In genomic region chr17:28080817-28081165, GRCm38 (mm10) we compare ENCODE assay signal across 9 mouse cellular contexts. TPM values are rescaled to one million over a fixed set of nuclear protein-coding genes. Genes with fewer than 3 reads are reported as not detected.
DNase-seq lines count a peak whose midpoint lies in the region; ATAC-seq and TF ChIP-seq lines count a peak whose summit lies in the region.
"Had no signal": no experiment of that assay in that cellular context is flagged by ENCODE, and none has a peak within 500 bp of the region (broad histone marks: within the 10 kb centered on the region; RNA-seq: fewer than 3 reads in every experiment).

No protein-coding gene starts in this region.

- peak overlapping the region; percentile 100; the same call in 1 of the 2 replicates for H3K4me2 ChIP-seq in kidney, postnatal 0 days (ENCODE audit: low read length)
- H3K4me2 ChIP-seq in intestine, embryonic 15.5 days (replicated peaks): peak overlapping the region; percentile 100
- H3K4me2 ChIP-seq in midbrain, embryonic 16.5 days (ENCODE audit: low read length): peak overlapping the region; percentile 97

- peak overlapping the region; percentile 14; the same call in 1 of the 2 replicates for H3K27ac ChIP-seq in kidney, postnatal 0 days
- peak overlapping the region; percentile 77 for H3K27ac ChIP-seq in forebrain, embryonic 10.5 days
- H3K27ac ChIP-seq in intestine, embryonic 15.5 days: no peak overlapping the region
- no peak overlapping the region for H3K27ac ChIP-seq in midbrain, embryonic 16.5 days (ENCODE audit: low read length)

- no peaks in the 10 kb centered on the region for H3K36me3 ChIP-seq in kidney, postnatal 0 days (ENCODE audit: insufficient read depth, low read length)
- H3K36me3 ChIP-seq in forebrain, embryonic 10.5 days (replicated peaks): no peaks in the 10 kb centered on the region
- no peaks in the 10 kb centered on the region for H3K36me3 ChIP-seq in intestine, embryonic 15.5 days
- no peaks in the 10 kb centered on the region for H3K36me3 ChIP-seq in midbrain, embryonic 16.5 days (ENCODE audit: control insufficient read depth, insufficient read depth, low read length)
- H3K36me3 ChIP-seq: G1E had no signal

- no peak overlapping the region for H3K9ac ChIP-seq in kidney, postnatal 0 days (ENCODE audit: low read depth, low read length)
- peak overlapping the region; percentile 26; the same call in 1 of the 2 replicates for H3K9ac ChIP-seq in intestine, embryonic 15.5 days
- no peak overlapping the region for H3K9ac ChIP-seq in midbrain, embryonic 16.5 days (ENCODE audit: low read depth, low read length)

- ATAC-seq in kidney, postnatal 0 days (replicated peaks; ENCODE audit: low FRiP score, low read depth): no peak
- no peak for ATAC-seq in intestine, embryonic 15.5 days
- ATAC-seq in midbrain, embryonic 16.5 days: no peak
- ATAC-seq in activated CD4-positive, CD25-positive, alpha-beta regulatory T cell, adult 4 months: no peak

- 21% methylated on average over 9 of the region's 9 CpGs for WGBS in kidney, postnatal 0 days
- WGBS in forebrain, embryonic 10.5 days: 13% methylated on average over 9 of the region's 9 CpGs
- 24% methylated on average over 9 of the region's 9 CpGs for whole genome bisulfite sequencing in intestine, embryonic 15.5 days
- WGBS in midbrain, embryonic 16.5 days: 12% methylated on average over 9 of the region's 9 CpGs

- H3K4me3 ChIP-seq in kidney, postnatal 0 days (replicated peaks; ENCODE audit: low read depth, low read length): peak overlapping the region; percentile 64; the same call in 1 of the 2 replicates
- peak overlapping the region; percentile 74 for H3K4me3 ChIP-seq in forebrain, embryonic 10.5 days
- H3K4me3 ChIP-seq in intestine, embryonic 15.5 days (replicated peaks): peak overlapping the region; percentile 67
- peak overlapping the region; percentile 53 for H3K4me3 ChIP-seq in midbrain, embryonic 16.5 days (ENCODE audit: low read depth, low read length)

- H3K9me3 ChIP-seq in kidney, postnatal 0 days (replicated peaks; ENCODE audit: low read length): no peaks in the 10 kb centered on the region
- H3K9me3 ChIP-seq in forebrain, embryonic 10.5 days: no peaks in the 10 kb centered on the region
- H3K9me3 ChIP-seq in intestine, embryonic 15.5 days: no peaks in the 10 kb centered on the region
- no peaks in the 10 kb centered on the region for H3K9me3 ChIP-seq in midbrain, embryonic 16.5 days (replicated peaks; ENCODE audit: control insufficient read depth, low read length, poor library complexity, severe bottlenecking)

- DNase-seq in kidney, postnatal 0 days (ENCODE audit: low spot score): no peak
- DNase-seq in kidney, adult 8-10 months: no peak
- no peak for DNase-seq in forebrain, embryonic 10.5 days (ENCODE audit: extremely low spot score, low spot score)
- no peak for DNase-seq in frontal cortex, postnatal 36 days (ENCODE audit: low spot score in 2 of 2)
- no peak for DNase-seq in cerebellum, postnatal 14 days

- H3K4me1 ChIP-seq in kidney, postnatal 0 days (replicated peaks; ENCODE audit: insufficient read depth, low read length): peaks cover 3% of the 10 kb centered on the region; the same call in 1 of the 2 replicates
- H3K4me1 ChIP-seq in forebrain, embryonic 10.5 days: peaks cover 50% of the 10 kb centered on the region
- peaks cover 22% of the 10 kb centered on the region for H3K4me1 ChIP-seq in intestine, embryonic 15.5 days (replicated peaks)
- peaks cover 8% of the 10 kb centered on the region for H3K4me1 ChIP-seq in midbrain, embryonic 16.5 days (ENCODE audit: control insufficient read depth, insufficient read depth, low read length)

- TF ChIP-seq CTCF in kidney, postnatal 0 days (IDR thresholded peaks at IDR 0.05; ENCODE audit: low read depth): no peak

- H3K27me3 ChIP-seq in kidney, postnatal 0 days (ENCODE audit: insufficient read depth, low read length): no peaks in the 10 kb centered on the region
- peaks cover 62% of the 10 kb centered on the region for H3K27me3 ChIP-seq in forebrain, embryonic 10.5 days (ENCODE audit: poor library complexity, severe bottlenecking)
- H3K27me3 ChIP-seq in intestine, embryonic 15.5 days (replicated peaks): no peaks in the 10 kb centered on the region
- no peaks in the 10 kb centered on the region for H3K27me3 ChIP-seq in midbrain, embryonic 16.5 days (ENCODE audit: control insufficient read depth, insufficient read depth, low read depth, low read length)

RNA-seq across cellular contexts. Expression of gene Tcp11, which starts 0.4 kb away (rescaled TPM):
- polyA plus RNA-seq in kidney, postnatal 0 days (2015; fragmentation: Nextera tagmentation; extraction: Ambion mirVana): 5.8 TPM in 2 replicates
- 0.68 and 0.85 TPM in 2 replicates for polyA plus RNA-seq in forebrain, embryonic 10.5 days (2016; fragmentation: Nextera tagmentation; extraction: Ambion mirVana)
- 1.2 and 1.6 TPM in 2 replicates for polyA plus RNA-seq in intestine, embryonic 15.5 days (2015; fragmentation: Nextera tagmentation; extraction: Ambion mirVana)
- 2.0 TPM in 2 replicates for polyA plus RNA-seq in midbrain, embryonic 16.5 days (2015; fragmentation: Nextera tagmentation; extraction: Ambion mirVana)
- polyA plus RNA-seq in activated CD4-positive, CD25-positive, alpha-beta regulatory T cell, adult 4 months (2017; shearing (Covaris generic)): 1 to 10 TPM; 1.0 to 1.6 TPM
- polyA plus RNA-seq: G1E had no signal

Comparison
In these comparisons a context has a peak if more than half of its experiments do, and no peak if none do; other contexts are left out.
1. H3K27ac ChIP-seq: peak in kidney, postnatal 0 days (single experiment) and forebrain, embryonic 10.5 days (single experiment); none in intestine, embryonic 15.5 days (single experiment) and midbrain, embryonic 16.5 days (single experiment).
2. Peak in every context shown above with its lines, with median percentiles within 50 percentile points of each other: H3K4me2 ChIP-seq and H3K4me3 ChIP-seq.